Mouse (Mus musculus): ENCODE results near the gene Gimap4. TPM values are rescaled to one million over a fixed set of nuclear protein-coding genes. Genes with fewer than 3 reads are reported as not detected.
"Not testable (repeated sequence)": the region's sequence is repeated elsewhere in the genome, so short reads cannot be mapped to it uniquely, and the experiment has no call there.

The Gimap4 gene
- polyA plus RNA-seq, 1 experiment from 2014 or later = 3.3 TPM

- Histone ChIP-seq H3K9ac (no peak overlapping the region), H3K4me3 (no peak overlapping the region), H3K27me3 (no peaks in the 10 kb centered on the region), H3K9me3 (no peaks in the 10 kb centered on the region), H3K27ac (replicated peaks) (no peak overlapping the region), H3K4me2 (no peak overlapping the region), H3K36me3 (no peaks in the 10 kb centered on the region), H3K4me1 (replicated peaks) (no peaks in the 10 kb centered on the region)
- no peak for ATAC-seq (ENCODE audit: low read depth)
- WGBS = 90% methylated on average over 17 of the region's 17 CpGs
Measured at GRCm38 (mm10) chr6:48677492-48678345, 6.6 kb upstream of the Gimap4 start.

- no peaks in the 10 kb centered on the region for H3K27me3 ChIP-seq
- no peaks in the 10 kb centered on the region for H3K36me3 ChIP-seq
- no peak overlapping the region for H3K4me3 ChIP-seq
- H3K4me1 ChIP-seq (replicated peaks) = no peaks in the 10 kb centered on the region
- ATAC-seq (ENCODE audit: low read depth) = no peak
- H3K27ac ChIP-seq (replicated peaks) = no peak overlapping the region
- H3K4me2 ChIP-seq = no peak overlapping the region
- WGBS = 75% methylated on average over 4 of the region's 4 CpGs
- no peak overlapping the region for H3K9ac ChIP-seq
- H3K9me3 ChIP-seq = no peaks in the 10 kb centered on the region
Measured at GRCm38 (mm10) chr6:48678391-48678790, 6.0 kb upstream of the Gimap4 start.

- H3K27ac ChIP-seq (replicated peaks) = no peak overlapping the region
- 84% methylated on average over 6 of the region's 6 CpGs for WGBS
- H3K36me3 ChIP-seq = no peaks in the 10 kb centered on the region
- no peak for ATAC-seq (ENCODE audit: low read depth)
- no peaks in the 10 kb centered on the region for H3K4me1 ChIP-seq (replicated peaks)
- no peak overlapping the region for H3K4me3 ChIP-seq
- no peaks in the 10 kb centered on the region for H3K27me3 ChIP-seq
- H3K4me2 ChIP-seq = no peak overlapping the region
- no peaks in the 10 kb centered on the region for H3K9me3 ChIP-seq
- H3K9ac ChIP-seq = no peak overlapping the region
Measured at GRCm38 (mm10) chr6:48679701-48680100, 4.6 kb upstream of the Gimap4 start.

GRCm38 (mm10) chr6:48680421-48680820 is 3.9 kb upstream of the Gimap4 start:
- ATAC-seq (ENCODE audit: low read depth) = no peak
- H3K4me1 ChIP-seq (replicated peaks) = no peaks in the 10 kb centered on the region
- WGBS = 87% methylated on average over 5 of the region's 5 CpGs
- no peak overlapping the region for H3K9ac ChIP-seq
- no peak overlapping the region for H3K4me3 ChIP-seq
- H3K9me3 ChIP-seq = no peaks in the 10 kb centered on the region
- H3K27me3 ChIP-seq = no peaks in the 10 kb centered on the region
- no peaks in the 10 kb centered on the region for H3K36me3 ChIP-seq
- H3K27ac ChIP-seq (replicated peaks) = no peak overlapping the region
- H3K4me2 ChIP-seq = no peak overlapping the region

GRCm38 (mm10) chr6:48681472-48682090 is 2.8 kb upstream of the Gimap4 start:
- H3K4me3 ChIP-seq = no peak overlapping the region
- no peak for ATAC-seq (ENCODE audit: low read depth)
- no peak overlapping the region for H3K4me2 ChIP-seq
- H3K36me3 ChIP-seq = no peaks in the 10 kb centered on the region
- 85% methylated on average over 3 of the region's 3 CpGs for WGBS
- no peaks in the 10 kb centered on the region for H3K9me3 ChIP-seq
- H3K27me3 ChIP-seq = no peaks in the 10 kb centered on the region
- no peak overlapping the region for H3K9ac ChIP-seq
- no peak overlapping the region for H3K27ac ChIP-seq (replicated peaks)
- no peaks in the 10 kb centered on the region for H3K4me1 ChIP-seq (replicated peaks)

- no peaks in the 10 kb centered on the region for H3K4me1 ChIP-seq (replicated peaks)
- 85% methylated on average over 4 of the region's 4 CpGs for WGBS
- no peak for ATAC-seq (ENCODE audit: low read depth)
Measured at GRCm38 (mm10) chr6:48682271-48682670, 2.1 kb upstream of the Gimap4 start.

GRCm38 (mm10) chr6:48683263-48683821 is 1.0 kb upstream of the Gimap4 start:
- not testable (repeated sequence) for H3K27me3 ChIP-seq; H3K9ac ChIP-seq; H3K4me3 ChIP-seq; H3K36me3 ChIP-seq; H3K27ac ChIP-seq (replicated peaks); ATAC-seq (ENCODE audit: low read depth); H3K9me3 ChIP-seq; H3K4me2 ChIP-seq; H3K4me1 ChIP-seq (replicated peaks)
- 92% methylated on average over 4 of the region's 4 CpGs for WGBS

More at GRCm38 (mm10) chr6:48682271-48682670, 2.1 kb upstream of the Gimap4 start:
- Histone ChIP-seq H3K4me2 (no peak overlapping the region), H3K4me3 (no peak overlapping the region), H3K27me3 (no peaks in the 10 kb centered on the region), H3K27ac (replicated peaks) (no peak overlapping the region), H3K9ac (no peak overlapping the region), H3K36me3 (no peaks in the 10 kb centered on the region), H3K9me3 (no peaks in the 10 kb centered on the region)

- no peak overlapping the region for H3K4me3 ChIP-seq
- no peaks in the 10 kb centered on the region for H3K9me3 ChIP-seq
- no peaks in the 10 kb centered on the region for H3K36me3 ChIP-seq
- no peak for ATAC-seq (ENCODE audit: low read depth)
- no peak overlapping the region for H3K4me2 ChIP-seq
- no peak overlapping the region for H3K9ac ChIP-seq
- no peaks in the 10 kb centered on the region for H3K27me3 ChIP-seq
- H3K27ac ChIP-seq (replicated peaks) = no peak overlapping the region
- 75% methylated on average over 4 of the region's 4 CpGs for WGBS
- H3K4me1 ChIP-seq (replicated peaks) = no peaks in the 10 kb centered on the region
Measured at GRCm38 (mm10) chr6:48684806-48685205, 457 bp downstream of the Gimap4 start.

GRCm38 (mm10) chr6:48685251-48685650 is 902 bp downstream of the Gimap4 start:
- WGBS = 85% methylated on average over 2 of the region's 2 CpGs

GRCm38 (mm10) chr6:48685694-48686665 is 1.6 kb downstream of the Gimap4 start:
- Histone ChIP-seq H3K4me2 (no peak overlapping the region), H3K27ac (replicated peaks) (no peak overlapping the region), H3K9me3 (no peaks in the 10 kb centered on the region), H3K4me3 (no peak overlapping the region), H3K27me3 (no peaks in the 10 kb centered on the region), H3K36me3 (no peaks in the 10 kb centered on the region), H3K4me1 (replicated peaks) (no peaks in the 10 kb centered on the region), H3K9ac (no peak overlapping the region)
- ATAC-seq (ENCODE audit: low read depth) = no peak
- WGBS = 84% methylated on average over 7 of the region's 7 CpGs

More at GRCm38 (mm10) chr6:48685251-48685650, 902 bp downstream of the Gimap4 start:
- Histone ChIP-seq H3K4me1 (replicated peaks) (no peaks in the 10 kb centered on the region), H3K4me3 (no peak overlapping the region), H3K9me3 (no peaks in the 10 kb centered on the region), H3K27ac (replicated peaks) (no peak overlapping the region), H3K4me2 (no peak overlapping the region), H3K27me3 (no peaks in the 10 kb centered on the region), H3K9ac (no peak overlapping the region), H3K36me3 (no peaks in the 10 kb centered on the region)
- ATAC-seq (ENCODE audit: low read depth) = no peak

GRCm38 (mm10) chr6:48687077-48687476 is 2.7 kb downstream of the Gimap4 start:
- H3K4me2 ChIP-seq = no peak overlapping the region
- no peak overlapping the region for H3K27ac ChIP-seq (replicated peaks)
- H3K4me1 ChIP-seq (replicated peaks) = no peaks in the 10 kb centered on the region
- no peaks in the 10 kb centered on the region for H3K27me3 ChIP-seq
- H3K9ac ChIP-seq = no peak overlapping the region
- H3K4me3 ChIP-seq = no peak overlapping the region
- H3K36me3 ChIP-seq = no peaks in the 10 kb centered on the region
- WGBS = 84% methylated on average over 2 of the region's 2 CpGs
- ATAC-seq (ENCODE audit: low read depth) = no peak
- no peaks in the 10 kb centered on the region for H3K9me3 ChIP-seq

All from neural tube, embryonic 13.5 days (tissue).